Mouse (Mus musculus): Measurements from ENCODE around the gene Tbc1d23.

GRCm38 (mm10) chr16:57171570-57171969 is 59.7 kb downstream of the Tbc1d23 start:
- no peak for TF ChIP-seq CTCF (IDR thresholded peaks at IDR 0.05; ENCODE audit: borderline replicate concordance, control insufficient read depth, extremely low read depth, insufficient read depth, low read length, poor library complexity)
- TF ChIP-seq POLR2A (IDR thresholded peaks at IDR 0.05; ENCODE audit: control insufficient read depth, extremely low read depth, insufficient read depth, low read length, poor library complexity): no peak
